Mouse (Mus musculus): ENCODE results near the gene Lrrc1. TPM values are rescaled to one million over a fixed set of nuclear protein-coding genes. Genes with fewer than 3 reads are reported as not detected.
A peak's percentile ranks its signal among the peaks of the same experiment; 100 is the strongest.

Lrrc1 gene
- total and polyA plus RNA-seq, 3 experiments, result 5.3 to 12.1 TPM; not detected in 1

DNA sequence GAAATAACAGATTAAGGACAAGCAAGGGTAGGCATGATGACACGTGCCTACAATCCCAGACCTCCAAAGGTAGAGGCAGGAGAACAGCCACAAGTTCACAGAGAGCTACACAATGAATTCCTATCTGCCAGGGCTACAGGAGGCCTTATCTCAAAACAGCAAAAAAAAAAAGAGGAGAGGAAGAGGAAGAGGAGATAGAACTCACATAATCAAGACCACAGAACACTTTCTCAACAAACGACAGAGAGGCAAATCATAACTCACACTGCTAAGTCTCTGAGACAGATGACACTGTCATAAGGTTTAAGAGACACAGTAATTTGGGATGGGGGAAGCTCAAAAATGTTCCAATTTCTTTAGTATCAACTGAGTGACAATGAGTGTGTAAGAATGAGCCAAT, 25.5 kb downstream of the Lrrc1 start (continued):
- TF ChIP-seq BHLHE40 (IDR thresholded peaks at IDR 0.05; ENCODE audit: borderline replicate concordance, low read depth, low read length) (peak; percentile 65; the same call in 1 of the 2 replicates), POLR2AphosphoS2 (IDR thresholded peaks at IDR 0.05; ENCODE audit: low read length) (no peak), MXI1 (IDR thresholded peaks at IDR 0.05; ENCODE audit: low read depth, low read length) (0 out of 2 replicates have a peak, but pooled peaks have one; percentile 23), MAX (IDR thresholded peaks at IDR 0.05; ENCODE audit: low read length) (no peak), ZMIZ1 (IDR thresholded peaks at IDR 0.05; ENCODE audit: low read depth, low read length) (no peak), SMC3 (IDR thresholded peaks at IDR 0.05; ENCODE audit: low read depth, low read length) (no peak), GATA1 (IDR thresholded peaks at IDR 0.05; ENCODE audit: low read depth, low read length) (peak; percentile 94), USF2 (IDR thresholded peaks at IDR 0.05; ENCODE audit: borderline replicate concordance in 1 of 2, insufficient read depth in 1 of 2, low read depth in 1 of 2, low read length in 2 of 2) (no peak), USF1 (IDR thresholded peaks at IDR 0.05; ENCODE audit: low read depth, low read length) (peak; percentile 22; the same call in 1 of the 2 replicates), MYC (IDR thresholded peaks at IDR 0.05; ENCODE audit: low read depth, low read length) (peak; percentile 44; the same call in 1 of the 2 replicates), CTCF (IDR thresholded peaks at IDR 0.05 in 2 of 3, conservative IDR thresholded peaks at IDR 0.05 in 1 of 3; ENCODE audit: control insufficient read depth in 1 of 3, insufficient read depth in 1 of 3, low read depth in 2 of 3, low read length in 3 of 3, poor library complexity in 1 of 3, severe bottlenecking in 1 of 3) (no peak), MAFK (IDR thresholded peaks at IDR 0.05; ENCODE audit: borderline replicate concordance, low read depth, low read length) (no peak), ZC3H11A (IDR thresholded peaks at IDR 0.05; ENCODE audit: low read depth, low read length) (no peak), MAZ (IDR thresholded peaks at IDR 0.05; ENCODE audit: low read depth, low read length) (no peak), POLR2AphosphoS5 (IDR thresholded peaks at IDR 0.05; ENCODE audit: borderline replicate concordance, low read depth, low read length) (no peak), ELF1 (IDR thresholded peaks at IDR 0.05; ENCODE audit: low read depth, low read length) (peak; percentile 34; the same call in 1 of the 2 replicates), SIN3A (IDR thresholded peaks at IDR 0.05; ENCODE audit: low read length) (peak; percentile 67), RAD21 (IDR thresholded peaks at IDR 0.05; ENCODE audit: low read depth, low read length) (no peak), TAL1 (IDR thresholded peaks at IDR 0.05; ENCODE audit: low read length) (no peak), MYB (IDR thresholded peaks at IDR 0.05; ENCODE audit: low read depth, low read length) (no peak)

DNA sequence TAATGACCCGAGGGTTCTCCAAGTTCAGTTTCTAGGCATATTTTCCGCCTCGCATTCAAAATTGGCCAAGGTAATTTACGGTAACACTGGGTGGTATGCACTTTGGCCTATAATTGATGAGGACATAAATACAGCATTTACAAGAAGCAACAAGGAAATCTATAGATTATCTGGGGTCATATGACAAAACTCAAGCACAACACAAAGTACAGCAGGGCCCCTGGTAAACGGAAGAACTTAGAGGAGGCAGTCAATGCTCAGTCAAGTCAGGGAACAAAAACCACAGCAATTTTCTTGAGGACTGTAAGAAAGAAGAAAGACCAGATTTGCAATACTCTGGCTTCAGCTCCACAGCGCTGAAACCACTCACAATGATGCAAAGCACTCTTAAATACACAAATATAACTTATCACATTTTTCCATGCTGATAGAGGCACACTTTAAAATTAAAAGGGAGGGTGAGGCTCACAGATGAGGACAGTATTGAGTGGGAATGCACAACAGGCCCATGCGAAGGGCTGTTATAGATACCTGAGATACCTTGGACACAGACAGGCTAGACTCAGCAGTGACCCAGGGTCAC, 27.8 kb downstream of the Lrrc1 start:
- Histone ChIP-seq H3K9me3 (replicated peaks; ENCODE audit: insufficient read depth, low read length) (no peaks in the 10 kb centered on the region), H3K9ac (ENCODE audit: control insufficient read depth, low read depth, low read length, poor library complexity, severe bottlenecking) (no peak overlapping the region), H3K4me1 (ENCODE audit: control insufficient read depth in 1 of 2, insufficient read depth in 2 of 2, low read length in 2 of 2) (peaks cover 2 to 18% of the 10 kb centered on the region in 2 experiments; a peak in 3 of 4 replicates), H3K79me2 (ENCODE audit: control insufficient read depth, insufficient read depth, low read length, poor library complexity) (no peaks in the 10 kb centered on the region; the same call in 1 of the 2 replicates), H3K27me3 (ENCODE audit: control insufficient read depth in 1 of 2, insufficient read depth in 2 of 2, low read length in 2 of 2) (no peaks in the 10 kb centered on the region), H3K4me3 (ENCODE audit: control insufficient read depth in 1 of 2, insufficient read depth in 1 of 2, low read depth in 2 of 2, low read length in 2 of 2) (no peak overlapping the region), H3K27ac (ENCODE audit: control insufficient read depth, low read depth, low read length) (no peak overlapping the region), H3K36me3 (ENCODE audit: control insufficient read depth in 1 of 2, insufficient read depth in 2 of 2, low read length in 2 of 2) (peaks cover 0 to 14% of the 10 kb centered on the region in 2 experiments; a peak in 2 of 4 replicates)
- no peak for DNase-seq (ENCODE audit: low read depth, low spot score)
- TF ChIP-seq USF1 (IDR thresholded peaks at IDR 0.05; ENCODE audit: low read depth, low read length), result no peak
- no peak for TF ChIP-seq MAFK (IDR thresholded peaks at IDR 0.05; ENCODE audit: borderline replicate concordance, low read depth, low read length)
- TF ChIP-seq RAD21 (IDR thresholded peaks at IDR 0.05; ENCODE audit: low read depth, low read length), result no peak
- no peak for TF ChIP-seq RCOR1 (IDR thresholded peaks at IDR 0.05; ENCODE audit: low read depth, low read length)
- no peak for TF ChIP-seq ETS1 (IDR thresholded peaks at IDR 0.05; ENCODE audit: low read depth, low read length)
- TF ChIP-seq UBTF (IDR thresholded peaks at IDR 0.05; ENCODE audit: borderline replicate concordance, insufficient read depth, low read depth, low read length), result no peak
- TF ChIP-seq ZKSCAN1 (IDR thresholded peaks at IDR 0.05; ENCODE audit: low read depth, low read length), result no peak
- TF ChIP-seq ZMIZ1 (IDR thresholded peaks at IDR 0.05; ENCODE audit: low read depth, low read length), result no peak
- TF ChIP-seq TBP (IDR thresholded peaks at IDR 0.05; ENCODE audit: low read depth, low read length), result no peak
- TF ChIP-seq CHD1 (IDR thresholded peaks at IDR 0.05; ENCODE audit: low read depth, low read length), result no peak
- no peak for TF ChIP-seq NRF1 (IDR thresholded peaks at IDR 0.05; ENCODE audit: insufficient read depth, low read depth, low read length, poor library complexity, severe bottlenecking)
- no peak for TF ChIP-seq MAZ (IDR thresholded peaks at IDR 0.05; ENCODE audit: low read depth, low read length)
- TF ChIP-seq KAT2A (conservative IDR thresholded peaks at IDR 0.05; ENCODE audit: low read depth, low read length), result no peak
- no peak for TF ChIP-seq EP300 (IDR thresholded peaks at IDR 0.05; ENCODE audit: low read depth in 1 of 2, low read length in 2 of 2)
- no peak for TF ChIP-seq TCF12 (IDR thresholded peaks at IDR 0.05; ENCODE audit: low read depth, low read length)
- no peak for TF ChIP-seq ELF1 (IDR thresholded peaks at IDR 0.05; ENCODE audit: low read depth, low read length)
- TF ChIP-seq CHD2 (IDR thresholded peaks at IDR 0.05; ENCODE audit: low read length), result no peak
- TF ChIP-seq HCFC1 (IDR thresholded peaks at IDR 0.05; ENCODE audit: low read depth, low read length), result no peak
- no peak for TF ChIP-seq POLR2A (IDR thresholded peaks at IDR 0.05; ENCODE audit: control insufficient read depth in 1 of 2, insufficient read depth in 1 of 2, low read depth in 1 of 2, low read length in 2 of 2, poor library complexity in 1 of 2)

All from MEL (cell line).